In the genomic region with DNA sequence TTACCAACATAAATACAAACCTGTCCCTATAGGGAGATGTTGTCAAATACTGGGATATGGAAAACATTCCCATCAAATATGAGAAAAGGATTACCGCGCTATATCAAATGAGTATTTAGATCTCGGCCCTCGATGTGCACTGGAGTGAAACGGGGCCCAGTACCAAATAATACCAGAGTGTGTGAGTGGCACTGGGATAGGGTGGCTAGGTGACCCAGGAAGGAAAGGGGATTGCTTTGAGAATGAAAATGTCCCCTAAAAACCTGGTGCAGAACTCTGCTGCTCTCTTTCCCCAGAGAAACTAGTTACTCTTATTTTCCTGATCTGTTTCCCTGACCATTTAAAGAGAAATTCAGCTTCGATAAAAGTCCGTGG, we compare ENCODE assay signal across 24 mouse cellular contexts. TPM values are rescaled to one million over a fixed set of nuclear protein-coding genes. Genes with fewer than 3 reads are reported as not detected.
A peak's percentile ranks its signal among the peaks of the same experiment; 100 is the strongest.
DNase-seq lines count a peak whose midpoint lies in the region; ATAC-seq and TF ChIP-seq lines count a peak whose summit lies in the region.
"Had no signal": no experiment of that assay in that cellular context is flagged by ENCODE, and none has a peak within 500 bp of the region (broad histone marks: within the 10 kb centered on the region; RNA-seq: fewer than 3 reads in every experiment).

No protein-coding gene starts in this region.

- no peak overlapping the region for H3K9ac ChIP-seq in midbrain, embryonic 14.5 days (replicated peaks; ENCODE audit: low read length)
- H3K9ac ChIP-seq in midbrain, embryonic 16.5 days (ENCODE audit: low read depth, low read length) = no peak overlapping the region
- H3K9ac ChIP-seq in forebrain, embryonic 12.5 days = 0 out of 2 replicates have a peak overlapping the region, but pooled peaks have one; percentile 47
- H3K9ac ChIP-seq in forebrain, postnatal 0 days = no peak overlapping the region
- H3K9ac ChIP-seq: embryonic facial prominence, embryonic 13.5 days; hindbrain, embryonic 13.5 days had no signal

- no peak for ATAC-seq in midbrain, embryonic 14.5 days (ENCODE audit: low FRiP score, low TSS enrichment)
- ATAC-seq in midbrain, embryonic 16.5 days = no peak
- ATAC-seq in forebrain, embryonic 12.5 days (ENCODE audit: low FRiP score) = peak; percentile 45; the same call in 1 of the 2 replicates
- ATAC-seq in forebrain, postnatal 0 days = no peak
- ATAC-seq: activated CD4-positive, CD25-positive, alpha-beta regulatory T cell, adult 4 months; hindbrain, postnatal 0 days; Patski had no signal

- peaks cover 90% of the 10 kb centered on the region for H3K27me3 ChIP-seq in midbrain, embryonic 14.5 days (ENCODE audit: control insufficient read depth, insufficient read depth, low read length)
- H3K27me3 ChIP-seq in midbrain, embryonic 16.5 days (ENCODE audit: control insufficient read depth, insufficient read depth, low read depth, low read length) = peaks cover 58% of the 10 kb centered on the region
- H3K27me3 ChIP-seq in forebrain, embryonic 12.5 days = peaks cover 87% of the 10 kb centered on the region
- H3K27me3 ChIP-seq in forebrain, postnatal 0 days (ENCODE audit: insufficient read depth, low read length) = peaks cover 79% of the 10 kb centered on the region

- intact Hi-C loops in heart, postnatal 10 days (cut with DNase I) = no loop called here

- TF ChIP-seq CTCF in forebrain, postnatal 0 days (IDR thresholded peaks at IDR 0.05; ENCODE audit: low read depth) = no peak

- H3K9me3 ChIP-seq in midbrain, embryonic 14.5 days (ENCODE audit: control insufficient read depth, low read length) = no peaks in the 10 kb centered on the region
- no peaks in the 10 kb centered on the region for H3K9me3 ChIP-seq in midbrain, embryonic 16.5 days (replicated peaks; ENCODE audit: control insufficient read depth, low read length, poor library complexity, severe bottlenecking)
- H3K9me3 ChIP-seq in forebrain, embryonic 12.5 days = no peaks in the 10 kb centered on the region
- no peaks in the 10 kb centered on the region for H3K9me3 ChIP-seq in forebrain, postnatal 0 days (ENCODE audit: low read length)
- H3K9me3 ChIP-seq: embryonic facial prominence, embryonic 13.5 days; heart, embryonic 10.5 days; hindbrain, embryonic 13.5 days had no signal

- H3K36me3 ChIP-seq in midbrain, embryonic 14.5 days (ENCODE audit: control insufficient read depth, insufficient read depth, low read length) = no peaks in the 10 kb centered on the region
- no peaks in the 10 kb centered on the region for H3K36me3 ChIP-seq in midbrain, embryonic 16.5 days (ENCODE audit: control insufficient read depth, insufficient read depth, low read length)
- no peaks in the 10 kb centered on the region for H3K36me3 ChIP-seq in forebrain, embryonic 12.5 days (replicated peaks)
- no peaks in the 10 kb centered on the region for H3K36me3 ChIP-seq in forebrain, postnatal 0 days (ENCODE audit: insufficient read depth)
- H3K36me3 ChIP-seq: embryonic facial prominence, embryonic 13.5 days; heart, embryonic 10.5 days; hindbrain, embryonic 13.5 days had no signal

- no peak overlapping the region for H3K4me3 ChIP-seq in midbrain, embryonic 14.5 days (replicated peaks; ENCODE audit: low read depth, low read length)
- H3K4me3 ChIP-seq in midbrain, embryonic 16.5 days (ENCODE audit: low read depth, low read length) = no peak overlapping the region
- peak overlapping the region; percentile 59; the same call in 1 of the 2 replicates for H3K4me3 ChIP-seq in forebrain, embryonic 12.5 days (replicated peaks)
- H3K4me3 ChIP-seq in forebrain, postnatal 0 days (ENCODE audit: low read depth, low read length) = no peak overlapping the region
- H3K4me3 ChIP-seq: embryonic facial prominence, embryonic 13.5 days; gastrocnemius, adult 2 months; heart, embryonic 10.5 days; hindbrain, embryonic 13.5 days had no signal

- no peak overlapping the region for H3K4me2 ChIP-seq in midbrain, embryonic 14.5 days (ENCODE audit: low read length)
- no peak overlapping the region for H3K4me2 ChIP-seq in midbrain, embryonic 16.5 days (ENCODE audit: low read length)
- H3K4me2 ChIP-seq in forebrain, embryonic 12.5 days = peak overlapping the region; percentile 59
- no peak overlapping the region for H3K4me2 ChIP-seq in forebrain, postnatal 0 days (ENCODE audit: low read depth)
- H3K4me2 ChIP-seq: hindbrain, embryonic 13.5 days had no signal

- H3K27ac ChIP-seq in midbrain, embryonic 14.5 days (replicated peaks; ENCODE audit: low read depth, low read length) = no peak overlapping the region
- no peak overlapping the region for H3K27ac ChIP-seq in midbrain, embryonic 16.5 days (ENCODE audit: low read length)
- peak overlapping the region; percentile 75 for H3K27ac ChIP-seq in forebrain, embryonic 12.5 days
- H3K27ac ChIP-seq in forebrain, postnatal 0 days (ENCODE audit: low read depth, low read length) = no peak overlapping the region
- H3K27ac ChIP-seq: embryonic facial prominence, embryonic 13.5 days; gastrocnemius, adult 2 months; heart, embryonic 10.5 days; hindbrain, embryonic 13.5 days; hindbrain, postnatal 0 days had no signal

- DNase-seq in heart, adult 11 months = peak; percentile 66
- DNase-seq in heart, postnatal 10 days = no peak
- DNase-seq in midbrain, embryonic 14.5 days = peak; percentile 23
- peak; percentile 37 for DNase-seq in forebrain, postnatal 0 days
- DNase-seq in frontal cortex, postnatal 25 days (ENCODE audit: low spot score in 2 of 2) = no peak
- no peak for DNase-seq in MN1 (ENCODE audit: low spot score)
- DNase-seq: adrenal gland, postnatal 14 days; cerebellum, adult 11-12 months; cerebellum, adult 9-10 months; gastrocnemius, adult 2 months; gastrocnemius, postnatal 36 days; heart, adult 18-20 months; heart, postnatal 14 days had no signal

- WGBS in midbrain, embryonic 14.5 days = 2% methylated on average over 7 of the region's 7 CpGs
- WGBS in midbrain, embryonic 16.5 days = 1% methylated on average over 7 of the region's 7 CpGs
- WGBS in forebrain, embryonic 12.5 days = under 1% methylated on average over 7 of the region's 7 CpGs
- 3% methylated on average over 7 of the region's 7 CpGs for WGBS in forebrain, postnatal 0 days

- peaks cover 12% of the 10 kb centered on the region; the same call in 1 of the 2 replicates for H3K4me1 ChIP-seq in midbrain, embryonic 14.5 days (ENCODE audit: control insufficient read depth, insufficient read depth, low read length)
- peaks cover 11% of the 10 kb centered on the region for H3K4me1 ChIP-seq in midbrain, embryonic 16.5 days (ENCODE audit: control insufficient read depth, insufficient read depth, low read length)
- H3K4me1 ChIP-seq in forebrain, embryonic 12.5 days = peaks cover 46% of the 10 kb centered on the region
- peaks cover 10% of the 10 kb centered on the region for H3K4me1 ChIP-seq in forebrain, postnatal 0 days (ENCODE audit: insufficient read depth)

RNA-seq across cellular contexts. Expression of a gene that starts 1.9 kb away (rescaled TPM):
- total RNA-seq in heart, postnatal 10 days (2021) = not detected
- polyA plus RNA-seq in midbrain, embryonic 14.5 days (2014; fragmentation: Nextera tagmentation; extraction: Ambion mirVana) = 0.54 TPM in 1 of 2 replicates, not detected in the other
- not detected in 2 replicates for polyA plus RNA-seq in midbrain, embryonic 16.5 days (2015; fragmentation: Nextera tagmentation; extraction: Ambion mirVana)
- 11.8 and 18.9 TPM in 2 replicates for polyA plus RNA-seq in forebrain, embryonic 12.5 days (2016; fragmentation: Nextera tagmentation; extraction: Ambion mirVana)
- 1.5 and 1.8 TPM in 2 replicates for total RNA-seq in forebrain, postnatal 0 days (2014; rRNA removed)
- polyA plus RNA-seq in forebrain, postnatal 0 days (2015; fragmentation: Nextera tagmentation; extraction: Ambion mirVana) = 1.5 and 2.1 TPM in 2 replicates
- total RNA-seq: adrenal gland, adult 18-20 months; adrenal gland, postnatal 14 days; gastrocnemius, adult 2 months; gastrocnemius, postnatal 36 days; heart, postnatal 14 days; hematopoietic stem cell, adult 5-6 weeks; MEL had no signal
- polyA plus RNA-seq: activated CD4-positive, CD25-positive, alpha-beta regulatory T cell, adult 4 months; heart, embryonic 10.5 days; Patski had no signal

Comparison
In these comparisons a context has a peak if more than half of its experiments do, and no peak if none do; other contexts are left out.
1. DNase-seq: peak in heart, adult 11 months (single experiment), midbrain, embryonic 14.5 days (single experiment) and forebrain, postnatal 0 days (single experiment); none in heart, postnatal 10 days (0 of 2), frontal cortex, postnatal 25 days (0 of 2) and MN1 (single experiment).